In the genomic region with DNA sequence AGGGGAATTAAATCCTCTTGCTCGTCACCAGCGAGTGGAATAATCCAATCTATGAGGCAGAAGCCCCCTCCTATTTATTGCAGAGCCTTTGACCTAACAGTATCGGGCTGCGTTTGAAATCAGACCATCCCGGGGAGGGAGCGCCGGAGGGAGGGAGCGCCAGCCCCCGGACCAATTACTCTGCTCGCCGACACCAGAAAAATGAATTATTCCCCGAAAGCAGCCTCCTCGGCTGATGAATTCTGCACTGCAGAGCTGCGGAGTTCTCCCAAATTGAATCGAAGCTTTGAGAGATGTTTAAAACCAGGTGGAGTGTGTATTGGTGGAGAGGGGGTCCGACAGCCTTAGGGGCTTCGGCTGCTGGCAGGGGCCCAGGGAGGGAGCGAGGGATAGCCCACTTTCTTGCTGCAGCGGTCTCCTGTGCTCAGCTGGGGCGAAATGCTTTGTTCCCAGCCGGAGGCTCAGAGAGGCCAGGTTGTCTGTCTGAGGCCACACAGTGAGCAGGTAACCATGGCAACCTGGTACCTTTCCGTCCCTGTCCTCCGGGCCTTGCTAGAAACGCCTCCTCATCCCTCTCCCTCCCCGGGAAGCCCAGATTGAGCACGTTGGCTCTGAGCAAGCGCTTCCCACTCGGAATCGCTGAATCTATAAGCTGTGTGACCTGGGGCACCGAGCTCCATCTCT, we compare ENCODE assay signal across 9 mouse cellular contexts. TPM values are rescaled to one million over a fixed set of nuclear protein-coding genes. Genes with fewer than 3 reads are reported as not detected.
DNase-seq lines count a peak whose midpoint lies in the region; ATAC-seq lines count a peak whose summit lies in the region.
"Had no signal": no experiment of that assay in that cellular context is flagged by ENCODE, and none has a peak within 500 bp of the region (broad histone marks: within the 10 kb centered on the region; RNA-seq: fewer than 3 reads in every experiment).

No protein-coding gene starts in this region.

- H3K9me3 ChIP-seq in hindbrain, embryonic 13.5 days: no peaks in the 10 kb centered on the region
- no peaks in the 10 kb centered on the region for H3K9me3 ChIP-seq in midbrain, embryonic 14.5 days (ENCODE audit: control insufficient read depth, low read length)
- no peaks in the 10 kb centered on the region for H3K9me3 ChIP-seq in heart, embryonic 10.5 days

- H3K27ac ChIP-seq in hindbrain, embryonic 13.5 days: peak overlapping the region; percentile 86
- H3K27ac ChIP-seq in midbrain, embryonic 14.5 days (replicated peaks; ENCODE audit: low read depth, low read length): peak overlapping the region; percentile 88
- H3K27ac ChIP-seq in heart, embryonic 10.5 days: no peak overlapping the region

- peaks cover 54% of the 10 kb centered on the region for H3K27me3 ChIP-seq in hindbrain, embryonic 13.5 days
- peaks cover 32% of the 10 kb centered on the region for H3K27me3 ChIP-seq in midbrain, embryonic 14.5 days (ENCODE audit: control insufficient read depth, insufficient read depth, low read length)
- H3K27me3 ChIP-seq in heart, embryonic 10.5 days (ENCODE audit: insufficient read depth, poor library complexity, severe bottlenecking): peaks cover 93% of the 10 kb centered on the region

- peak overlapping the region; percentile 53 for H3K4me2 ChIP-seq in hindbrain, embryonic 13.5 days
- H3K4me2 ChIP-seq in midbrain, embryonic 14.5 days (ENCODE audit: low read length): peak overlapping the region; percentile 49

- peak overlapping the region; percentile 26 for H3K4me3 ChIP-seq in hindbrain, embryonic 13.5 days
- peak overlapping the region; percentile 3 for H3K4me3 ChIP-seq in midbrain, embryonic 14.5 days (replicated peaks; ENCODE audit: low read depth, low read length)
- no peak overlapping the region for H3K4me3 ChIP-seq in heart, embryonic 10.5 days

- WGBS in hindbrain, embryonic 13.5 days: under 1% methylated on average over 30 of the region's 30 CpGs
- under 1% methylated on average over 30 of the region's 30 CpGs for WGBS in midbrain, embryonic 14.5 days
- WGBS in heart, embryonic 10.5 days: 2% methylated on average over 30 of the region's 30 CpGs

- DNase-seq in R1 (ENCODE audit: low read depth, low spot score): peak; percentile 88
- peak; percentile 71 to 76 for DNase-seq in cerebellum, postnatal 10 days
- DNase-seq in midbrain, embryonic 14.5 days: peak; percentile 87
- DNase-seq in thymus, postnatal 14 days: no peak
- no peak for DNase-seq in heart, embryonic 10.5 days (ENCODE audit: low spot score)
- no peak for DNase-seq in spleen, adult 12 weeks (ENCODE audit: low spot score)
- DNase-seq in heart, adult 8-10 months (ENCODE audit: low spot score): no peak

- no peaks in the 10 kb centered on the region for H3K36me3 ChIP-seq in hindbrain, embryonic 13.5 days
- H3K36me3 ChIP-seq in midbrain, embryonic 14.5 days (ENCODE audit: control insufficient read depth, insufficient read depth, low read length): no peaks in the 10 kb centered on the region
- no peaks in the 10 kb centered on the region for H3K36me3 ChIP-seq in heart, embryonic 10.5 days

- H3K9ac ChIP-seq in hindbrain, embryonic 13.5 days: peak overlapping the region; percentile 51; the same call in 1 of the 2 replicates
- H3K9ac ChIP-seq in midbrain, embryonic 14.5 days (replicated peaks; ENCODE audit: low read length): peak overlapping the region; percentile 39

- H3K4me1 ChIP-seq in hindbrain, embryonic 13.5 days (replicated peaks): peaks cover 45% of the 10 kb centered on the region
- H3K4me1 ChIP-seq in midbrain, embryonic 14.5 days (ENCODE audit: control insufficient read depth, insufficient read depth, low read length): peaks cover 29% of the 10 kb centered on the region
- H3K4me1 ChIP-seq in heart, embryonic 10.5 days: peaks cover 8% of the 10 kb centered on the region; the same call in 1 of the 2 replicates

- peak; percentile 67 for ATAC-seq in hindbrain, embryonic 13.5 days (ENCODE audit: low FRiP score)
- ATAC-seq in midbrain, embryonic 14.5 days (ENCODE audit: low FRiP score, low TSS enrichment): peak; percentile 64

RNA-seq across cellular contexts. Expression of a gene that starts 13.5 kb away (rescaled TPM):
- polyA plus RNA-seq in hindbrain, embryonic 13.5 days (2015; fragmentation: Nextera tagmentation; extraction: Ambion mirVana): 5.3 and 7.1 TPM in 2 replicates
- 3.2 and 4.0 TPM in 2 replicates for polyA plus RNA-seq in midbrain, embryonic 14.5 days (2014; fragmentation: Nextera tagmentation; extraction: Ambion mirVana)
- polyA plus RNA-seq in heart, embryonic 10.5 days (2016; fragmentation: Nextera tagmentation; extraction: Ambion mirVana): 0.67 and 0.97 TPM in 2 replicates
- under 1 TPM; 0.27 to 0.57 (median 0.31) TPM for total RNA-seq in heart, adult 8-10 months (2022)
- total RNA-seq: megakaryocyte, adult 5-6 weeks had no signal

RNA-seq across cellular contexts. Expression of a gene that starts 13.7 kb away (rescaled TPM):
- polyA plus RNA-seq in hindbrain, embryonic 13.5 days (2015; fragmentation: Nextera tagmentation; extraction: Ambion mirVana): 91.2 and 98.2 TPM in 2 replicates
- polyA plus RNA-seq in midbrain, embryonic 14.5 days (2014; fragmentation: Nextera tagmentation; extraction: Ambion mirVana): 102 and 106 TPM in 2 replicates
- polyA plus RNA-seq in heart, embryonic 10.5 days (2016; fragmentation: Nextera tagmentation; extraction: Ambion mirVana): 13.0 and 23.1 TPM in 2 replicates
- 10 to 100 TPM; 25.2 to 33.4 (median 25.5) TPM for total RNA-seq in heart, adult 8-10 months (2022)

RNA-seq across cellular contexts. Expression of a gene that starts 22.0 kb away (rescaled TPM):
- 15.7 and 16.0 TPM in 2 replicates for polyA plus RNA-seq in hindbrain, embryonic 13.5 days (2015; fragmentation: Nextera tagmentation; extraction: Ambion mirVana)
- polyA plus RNA-seq in midbrain, embryonic 14.5 days (2014; fragmentation: Nextera tagmentation; extraction: Ambion mirVana): 18.7 and 22.8 TPM in 2 replicates
- 19.5 and 21.1 TPM in 2 replicates for polyA plus RNA-seq in heart, embryonic 10.5 days (2016; fragmentation: Nextera tagmentation; extraction: Ambion mirVana)
- 10 to 100 TPM; 36.1 to 44.0 (median 39.6) TPM for total RNA-seq in heart, adult 8-10 months (2022)

RNA-seq across cellular contexts. Expression of a gene that starts 43.5 kb away (rescaled TPM):
- 17.2 and 20.9 TPM in 2 replicates for polyA plus RNA-seq in hindbrain, embryonic 13.5 days (2015; fragmentation: Nextera tagmentation; extraction: Ambion mirVana)
- 21.8 and 24.7 TPM in 2 replicates for polyA plus RNA-seq in midbrain, embryonic 14.5 days (2014; fragmentation: Nextera tagmentation; extraction: Ambion mirVana)
- polyA plus RNA-seq in heart, embryonic 10.5 days (2016; fragmentation: Nextera tagmentation; extraction: Ambion mirVana): 0.12 and 0.48 TPM in 2 replicates
- under 1 TPM; 0.06 to 0.20 (median 0.07) TPM for total RNA-seq in heart, adult 8-10 months (2022)
- total RNA-seq: megakaryocyte, adult 5-6 weeks had no signal

RNA-seq across cellular contexts. Expression of a gene that starts 43.8 kb away (rescaled TPM):
- polyA plus RNA-seq in hindbrain, embryonic 13.5 days (2015; fragmentation: Nextera tagmentation; extraction: Ambion mirVana): 118 and 127 TPM in 2 replicates
- 122 and 133 TPM in 2 replicates for polyA plus RNA-seq in midbrain, embryonic 14.5 days (2014; fragmentation: Nextera tagmentation; extraction: Ambion mirVana)
- polyA plus RNA-seq in heart, embryonic 10.5 days (2016; fragmentation: Nextera tagmentation; extraction: Ambion mirVana): 43.3 and 51.9 TPM in 2 replicates
- total RNA-seq in heart, adult 8-10 months (2022): 10 to 100 TPM in 3 of 4 experiments, 1 to 10 TPM in 1; 6.9 to 13.6 (median 11.7) TPM

Comparison
In these comparisons a context has a peak if more than half of its experiments do, and no peak if none do; other contexts are left out.
1. DNase-seq: peak in R1 (single experiment), cerebellum, postnatal 10 days (2 of 2) and midbrain, embryonic 14.5 days (single experiment); none in thymus, postnatal 14 days (single experiment), heart, embryonic 10.5 days (single experiment), spleen, adult 12 weeks (single experiment) and heart, adult 8-10 months (single experiment).